Mouse (Mus musculus) heart, postnatal 0 days (tissue): ENCODE data around the gene Slc10a7.

ENCODE experiments used
- CTCF ChIP-seq: IDR thresholded peaks from 2 replicates; pipeline ENCODE4 v1.5.1; 2016; ENCODE audit warnings: antibody characterized with exemption, control low read depth, low read depth
- EP300 ChIP-seq: IDR thresholded peaks from 2 replicates; pipeline ENCODE4 v1.6.1; 2016; ENCODE audit warnings: antibody characterized with exemption, low read depth

- TF ChIP-seq CTCF (no peak), EP300 (no peak)
Measured at GRCm38 (mm10) chr8:78771256-78771655, 262.1 kb downstream of the Slc10a7 start.
